Mouse (Mus musculus): Measurements from ENCODE around the gene Napa. TPM values are rescaled to one million over a fixed set of nuclear protein-coding genes. Genes with fewer than 3 reads are reported as not detected.

The Napa gene
- polyA plus RNA-seq (2012; rRNA removed) = 89.3 and 171 TPM in 2 replicates

GRCm38 (mm10) chr7:16098021-16099017, at the start of gene Napa:
Gene Napa, plus strand, starts transcription at chr7:16098458.

GRCm38 (mm10) chr7:16061219-16062098, 36.8 kb upstream of the Napa start, which contains the start of gene Zfp541:
Gene Zfp541, plus strand, starts transcription at chr7:16061814.

GRCm38 (mm10) chr7:16119569-16120261, 21.5 kb downstream of the Napa start, which contains the start of gene Kptn:
Gene Kptn, plus strand, starts transcription at chr7:16119895.

GRCm38 (mm10) chr7:16129421-16129845, 31.2 kb downstream of the Napa start, which contains the start of gene Slc8a2:
Gene Slc8a2, plus strand, starts transcription at chr7:16129826.

Other genes starting within 250 kb of the Napa start
- 0.17 and 0.24 TPM in 2 replicates for gene Crx, start 218.5 kb upstream of the Napa start, polyA plus RNA-seq (2012; rRNA removed)
- 0.11 and 0.26 TPM in 2 replicates for gene Crxos, start 215.8 kb upstream of the Napa start, polyA plus RNA-seq (2012; rRNA removed)
- 543 and 655 TPM in 2 replicates for gene Selenow, start 176.1 kb upstream of the Napa start, polyA plus RNA-seq (2012; rRNA removed)
- gene Nop53, start 152.4 kb upstream of the Napa start, polyA plus RNA-seq (2012; rRNA removed) = 144 and 263 TPM in 2 replicates
- gene Ehd2, start 130.9 kb upstream of the Napa start, polyA plus RNA-seq (2012; rRNA removed) = 6.6 and 9.8 TPM in 2 replicates
- 14.4 and 18.2 TPM in 2 replicates for gene Bicra, start 50.5 kb upstream of the Napa start, polyA plus RNA-seq (2012; rRNA removed)
- gene Zfp541, start 36.6 kb upstream of the Napa start, polyA plus RNA-seq (2012; rRNA removed) = 0.02 and 0.06 TPM in 2 replicates
- gene Kptn, start 21.4 kb downstream of the Napa start, polyA plus RNA-seq (2012; rRNA removed) = 22.1 and 26.5 TPM in 2 replicates
- gene Slc8a2, start 31.4 kb downstream of the Napa start, polyA plus RNA-seq (2012; rRNA removed) = 9.7 and 12.6 TPM in 2 replicates
- gene Meis3, start 76.6 kb downstream of the Napa start, polyA plus RNA-seq (2012; rRNA removed) = 80.4 and 100 TPM in 2 replicates
- gene Dhx34, start 123.6 kb downstream of the Napa start, polyA plus RNA-seq (2012; rRNA removed) = 14.1 and 16.5 TPM in 2 replicates
- 0.07 and 0.13 TPM in 2 replicates for gene C5ar2, start 145.7 kb downstream of the Napa start, polyA plus RNA-seq (2012; rRNA removed)
- 0.98 and 3.1 TPM in 2 replicates for gene C5ar1, start 161.1 kb downstream of the Napa start, polyA plus RNA-seq (2012; rRNA removed)
- 20.1 and 23.7 TPM in 2 replicates for gene Inafm1, start 175.2 kb downstream of the Napa start, polyA plus RNA-seq (2012; rRNA removed)
- gene Ccdc9, start 188.3 kb downstream of the Napa start, polyA plus RNA-seq (2012; rRNA removed) = 79.2 and 222 TPM in 2 replicates
- 9.5 and 14.2 TPM in 2 replicates for gene Bbc3, start 209.9 kb downstream of the Napa start, polyA plus RNA-seq (2012; rRNA removed)